Mouse (Mus musculus) testis, adult 2 months (tissue): ENCODE results near the gene Rad54l2. TPM values are rescaled to one million over a fixed set of nuclear protein-coding genes. Genes with fewer than 3 reads are reported as not detected.
A peak's percentile ranks its signal among the peaks of the same experiment; 100 is the strongest.

Experiments
- H3K27ac ChIP-seq: fragments of 200-500 bp; 2 replicates; pipeline ENCODE4 v1.5.1; 2012; ENCODE audit warnings: low read depth, low read length; ENCODE audit not compliant: control insufficient read depth, insufficient read depth
- H3K27me3 ChIP-seq: fragments of 200-500 bp; 2 replicates; pipeline ENCODE4 v1.6.1; 2012; ENCODE audit warnings: mild to moderate bottlenecking, low read length, moderate library complexity; ENCODE audit not compliant: control insufficient read depth, insufficient read depth
- H3K36me3 ChIP-seq: fragments of 200-500 bp; 2 replicates; pipeline ENCODE4 v1.6.1; 2012; ENCODE audit warnings: mild to moderate bottlenecking, low read length; ENCODE audit not compliant: control insufficient read depth, insufficient read depth
- H3K4me1 ChIP-seq: fragments of 200-500 bp; 2 replicates; pipeline ENCODE4 v1.6.1; 2012; ENCODE audit warnings: low read length; ENCODE audit not compliant: control insufficient read depth, insufficient read depth
- H3K4me3 ChIP-seq: fragments of 200-500 bp; 2 replicates; pipeline ENCODE4 v1.5.1; 2012; ENCODE audit warnings: low read depth, mild to moderate bottlenecking, low read length, moderate library complexity, mixed read lengths; ENCODE audit not compliant: control insufficient read depth
- CTCF ChIP-seq: fragments of 200-500 bp; IDR thresholded peaks from 2 replicates; pipeline ENCODE4 v1.5.1; 2012; ENCODE audit warnings: low read depth, mild to moderate bottlenecking, inconsistent platforms, low read length, moderate library complexity; ENCODE audit not compliant: control insufficient read depth, insufficient read depth, insufficient replicate concordance
- POLR2A ChIP-seq: fragments of 200-500 bp; IDR thresholded peaks from 2 replicates; pipeline ENCODE4 v1.6.1; 2012; ENCODE audit warnings: low read depth, mild to moderate bottlenecking, inconsistent platforms, low read length, moderate library complexity; ENCODE audit not compliant: control insufficient read depth
- polyA plus RNA-seq: library from polyadenylated mRNA; depleted of rRNA; stranded (reverse); fragments of >200 nt; gene quantifications from 2 replicates; pipeline ENCODE4 v1.2.3, GENCODE M21; 2012

Gene Rad54l2
- polyA plus RNA-seq, 1 experiment, result 18.2 TPM

GRCm38 (mm10) chr9:106675965-106676364 is 113.0 kb downstream of the Rad54l2 start:
- Histone ChIP-seq H3K4me1 (no peaks in the 10 kb centered on the region), H3K36me3 (peaks cover 2% of the 10 kb centered on the region; the same call in 1 of the 2 replicates), H3K27ac (no peak overlapping the region), H3K4me3 (no peak overlapping the region), H3K27me3 (no peaks in the 10 kb centered on the region)
- no peak for TF ChIP-seq POLR2A
- TF ChIP-seq CTCF, result no peak

DNA sequence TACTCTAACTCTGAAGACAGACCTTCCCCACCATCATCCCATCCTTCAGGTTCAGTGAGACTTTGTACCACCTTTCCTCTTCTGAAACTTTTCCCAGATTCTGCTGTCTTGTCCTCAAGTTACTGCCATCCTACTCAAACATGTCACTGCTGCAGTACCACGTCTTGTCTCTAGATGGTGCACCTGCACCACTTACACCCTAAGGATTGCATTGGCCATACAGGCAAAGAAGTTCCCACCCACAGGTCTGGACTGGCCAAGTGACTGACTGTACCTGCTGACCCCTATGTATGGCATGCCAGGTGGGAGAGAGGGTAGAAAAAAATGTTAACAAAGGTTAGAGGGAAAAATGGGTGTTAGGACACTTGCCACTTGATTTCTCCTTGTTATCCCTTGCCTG is 113.5 kb downstream of the Rad54l2 start:
- Histone ChIP-seq H3K4me1 (no peaks in the 10 kb centered on the region), H3K36me3 (peaks cover 2% of the 10 kb centered on the region; the same call in 1 of the 2 replicates), H3K27me3 (no peaks in the 10 kb centered on the region), H3K27ac (no peak overlapping the region), H3K4me3 (peak overlapping the region; percentile 47; the same call in 1 of the 2 replicates)
- TF ChIP-seq CTCF, result peak; percentile 71; the same call in 1 of the 2 replicates
- TF ChIP-seq POLR2A, result no peak

DNA sequence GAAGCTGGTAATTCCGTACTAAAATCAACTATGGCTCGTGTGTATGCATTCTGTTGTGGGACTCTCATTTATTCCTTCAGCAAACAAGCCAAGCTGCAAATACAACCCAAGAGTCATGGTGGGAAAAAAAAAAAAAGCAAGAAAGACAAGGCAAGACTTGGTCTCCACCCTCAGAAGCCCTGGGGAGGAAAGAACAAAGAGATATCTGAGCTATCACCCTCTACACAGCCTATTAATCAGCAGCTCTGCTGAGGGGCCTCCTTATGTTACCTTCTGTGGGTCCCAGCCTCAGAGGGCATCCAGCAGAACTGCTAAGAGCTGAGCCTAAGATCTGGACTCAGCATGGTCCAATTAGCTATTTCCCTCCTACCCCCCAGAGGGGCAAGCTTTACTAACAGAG is 115.1 kb downstream of the Rad54l2 start:
- H3K4me1 ChIP-seq, result no peaks in the 10 kb centered on the region
- H3K27me3 ChIP-seq, result no peaks in the 10 kb centered on the region
- TF ChIP-seq CTCF (no peak), POLR2A (no peak)
- H3K4me3 ChIP-seq, result no peak overlapping the region
- peaks cover 2% of the 10 kb centered on the region; the same call in 1 of the 2 replicates for H3K36me3 ChIP-seq
- no peak overlapping the region for H3K27ac ChIP-seq

- Histone ChIP-seq H3K27ac (no peak overlapping the region), H3K4me1 (no peaks in the 10 kb centered on the region), H3K27me3 (no peaks in the 10 kb centered on the region), H3K36me3 (no peaks in the 10 kb centered on the region; the same call in 1 of the 2 replicates), H3K4me3 (no peak overlapping the region)
- TF ChIP-seq POLR2A, result no peak
- no peak for TF ChIP-seq CTCF
These were observed 124.1 kb downstream of the Rad54l2 start for GRCm38 (mm10) chr9:106664856-106665255.

DNA sequence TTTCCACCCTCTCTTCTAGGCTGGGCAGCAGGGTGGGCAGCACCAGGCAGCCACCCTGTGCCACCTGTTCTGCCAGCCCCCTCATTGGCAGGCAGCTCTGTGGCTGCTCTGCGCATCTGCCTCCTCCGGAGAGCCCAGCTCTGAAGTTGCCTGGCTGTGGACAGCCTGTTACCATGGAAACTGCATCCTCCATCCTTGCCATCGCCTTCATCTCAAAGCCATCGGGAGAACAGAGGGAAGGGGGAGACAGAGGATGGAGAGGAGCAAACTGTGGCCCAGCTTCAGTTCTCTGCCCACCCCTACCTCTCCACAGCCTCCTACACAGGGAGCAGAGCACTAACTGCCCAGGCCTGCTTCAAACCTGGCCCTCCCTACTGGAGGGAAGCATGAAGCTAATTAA is 124.6 kb downstream of the Rad54l2 start:
- Histone ChIP-seq H3K4me1 (no peaks in the 10 kb centered on the region), H3K36me3 (no peaks in the 10 kb centered on the region; the same call in 1 of the 2 replicates), H3K27ac (no peak overlapping the region), H3K27me3 (no peaks in the 10 kb centered on the region), H3K4me3 (no peak overlapping the region; the same call in 1 of the 2 replicates)
- TF ChIP-seq CTCF, result no peak
- no peak for TF ChIP-seq POLR2A

GRCm38 (mm10) chr9:106663200-106663599 is 125.8 kb downstream of the Rad54l2 start:
- no peaks in the 10 kb centered on the region for H3K27me3 ChIP-seq
- no peak overlapping the region for H3K27ac ChIP-seq
- TF ChIP-seq POLR2A, result no peak
- TF ChIP-seq CTCF, result no peak
- no peaks in the 10 kb centered on the region for H3K4me1 ChIP-seq
- peak overlapping the region; percentile 37 for H3K4me3 ChIP-seq
- H3K36me3 ChIP-seq, result no peaks in the 10 kb centered on the region; the same call in 1 of the 2 replicates

- no peaks in the 10 kb centered on the region for H3K36me3 ChIP-seq
- H3K27ac ChIP-seq, result no peak overlapping the region
- no peaks in the 10 kb centered on the region for H3K27me3 ChIP-seq
- H3K4me1 ChIP-seq, result no peaks in the 10 kb centered on the region; the same call in 1 of the 2 replicates
- H3K4me3 ChIP-seq, result no peak overlapping the region
- TF ChIP-seq CTCF, result no peak
These were observed 129.1 kb downstream of the Rad54l2 start for GRCm38 (mm10) chr9:106659935-106660334.

GRCm38 (mm10) chr9:106659441-106659840 is 129.6 kb downstream of the Rad54l2 start:
- no peak for TF ChIP-seq CTCF
- TF ChIP-seq POLR2A, result no peak
- Histone ChIP-seq H3K4me1 (no peaks in the 10 kb centered on the region; the same call in 1 of the 2 replicates), H3K27ac (no peak overlapping the region), H3K36me3 (no peaks in the 10 kb centered on the region), H3K4me3 (no peak overlapping the region), H3K27me3 (no peaks in the 10 kb centered on the region)
